Mouse (Mus musculus) heart, adult 2 months (tissue): Measurements from ENCODE around the gene Ak5.

Source experiments
- EP300 ChIP-seq: fragments of 200-500 bp; IDR thresholded peaks from 2 replicates; pipeline ENCODE4 v1.6.1; 2011; ENCODE audit warnings: low read depth, low read length, control low read depth; ENCODE audit not compliant: insufficient read depth
- POLR2A ChIP-seq: fragments of 200-500 bp; IDR thresholded peaks from 2 replicates; pipeline ENCODE4 v1.6.1; 2011; ENCODE audit warnings: mild to moderate bottlenecking, low read depth, low read length, control low read depth; ENCODE audit not compliant: insufficient read depth

DNA sequence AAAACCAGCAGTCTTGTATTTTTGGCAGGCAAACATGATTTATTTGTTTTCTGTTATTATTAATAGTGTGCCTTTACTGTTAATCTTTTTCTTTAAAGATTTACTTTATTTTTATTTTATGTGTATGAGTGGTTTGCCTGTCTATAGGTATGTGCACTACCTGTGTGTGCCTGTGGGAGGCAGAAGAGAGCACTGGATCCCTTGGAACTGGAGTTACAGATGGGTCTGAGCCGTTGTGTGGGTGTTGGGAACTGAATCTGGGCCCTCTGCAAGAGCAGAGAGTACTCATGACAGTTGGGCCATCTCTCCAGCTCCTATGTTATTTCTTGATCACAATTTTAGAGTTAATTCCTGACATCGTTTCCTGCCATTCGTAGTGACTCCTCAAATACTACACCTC, 111.2 kb downstream of the Ak5 start:
- TF ChIP-seq EP300 (no peak), POLR2A (no peak)
